Mouse (Mus musculus) 3T3-L1 (cell line): ENCODE results near the gene Ttc30a2.

Source experiments
- DNase-seq: peaks from one replicate; pipeline ENCODE4 v3.0.0-alpha.2; 2015; ENCODE audit warnings: low read depth, low spot score

The Ttc30a2 gene

GRCm38 (mm10) chr2:75929786-75930444, 48.1 kb downstream of the Ttc30a2 start:
- DNase-seq: no peak

DNA sequence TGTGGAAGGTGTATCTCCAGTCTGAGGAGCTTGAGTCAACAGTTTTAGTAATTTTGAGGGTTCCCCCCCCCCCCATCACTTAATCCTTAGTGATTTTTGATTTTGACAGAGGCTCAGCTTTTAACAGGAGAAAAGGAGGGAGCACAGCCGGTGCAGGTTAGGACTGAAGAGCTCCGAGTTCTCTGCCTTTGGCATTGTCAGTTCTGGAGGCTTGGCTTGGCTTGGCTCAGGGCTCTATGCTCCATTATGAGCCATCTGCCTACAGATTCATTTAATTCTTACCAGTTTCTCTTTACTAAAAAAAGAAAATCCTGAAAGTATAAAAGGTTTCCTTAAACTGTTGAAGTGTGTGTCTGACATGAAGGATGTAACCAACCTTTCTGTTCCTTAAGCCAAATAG, 48.8 kb downstream of the Ttc30a2 start:
- no peak for DNase-seq

DNA sequence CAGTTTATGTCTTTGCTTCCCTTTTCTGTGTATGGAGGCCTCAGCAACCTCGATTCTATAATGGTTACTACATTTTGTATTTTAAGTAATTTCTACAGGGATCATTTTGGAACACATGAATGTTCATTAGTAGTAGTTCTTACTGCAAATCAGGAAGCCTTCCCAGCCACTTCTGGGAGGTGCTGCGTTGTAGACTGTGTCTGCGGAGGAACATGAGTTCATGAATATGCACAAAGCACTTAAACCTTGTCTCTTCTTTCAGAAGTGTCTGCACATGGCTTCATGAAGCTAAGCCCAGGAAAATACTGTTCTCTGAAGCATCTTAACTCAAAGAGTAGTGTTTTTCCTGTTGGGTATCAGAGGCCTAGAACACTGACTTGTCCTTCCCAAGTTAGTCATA, 50.0 kb downstream of the Ttc30a2 start:
- DNase-seq: no peak

- no peak for DNase-seq
These were observed 51.9 kb downstream of the Ttc30a2 start for GRCm38 (mm10) chr2:75926061-75926460.
